Mouse (Mus musculus): ENCODE measurements at regions not wholly inside any gene's neighbourhood (a gene's known extent, or its start where the extent isn't known, plus 50 kb on each side); places are given as distances from the start of the nearest gene placed in this dataset.

- TF ChIP-seq POLR2A (IDR thresholded peaks at IDR 0.05; ENCODE audit: low read depth, low read length) (no peak), CTCF (IDR thresholded peaks at IDR 0.05; ENCODE audit: extremely low read depth, insufficient read length, insufficient replicate concordance, low read depth, low read length) (no peak)
Measured at GRCm38 (mm10) chr14:103404611-103405010, 58.0 kb upstream of the Mycbp2 start.

Measured in small intestine, adult 2 months (tissue).